Mouse (Mus musculus) hindbrain, embryonic 13.5 days (tissue): Measurements from ENCODE around the gene Lcn3. TPM values are rescaled to one million over a fixed set of nuclear protein-coding genes. Genes with fewer than 3 reads are reported as not detected.
"Not testable (repeated sequence)": the region's sequence is repeated elsewhere in the genome, so short reads cannot be mapped to it uniquely, and the experiment has no call there.

Experiments
- ATAC-seq: fragments of 200-750 bp; cut with Nextera tagmentation; 2 replicates; pipeline ENCODE4 v1.8.0; 2017; ENCODE audit warnings: moderate TSS enrichment; ENCODE audit not compliant: low FRiP score
- H3K27ac ChIP-seq: fragments of 300-500 bp; sonication (generic); 2 replicates; pipeline ENCODE4 v1.5.1; 2015; ENCODE audit warnings: inconsistent platforms, mild to moderate bottlenecking, moderate library complexity
- H3K27me3 ChIP-seq: fragments of 300-500 bp; sonication (generic); 2 replicates; pipeline ENCODE4 v1.6.1; 2015; ENCODE audit warnings: mild to moderate bottlenecking, inconsistent platforms
- H3K36me3 ChIP-seq: fragments of 300-500 bp; sonication (generic); 2 replicates; pipeline ENCODE4 v1.6.1; 2015; ENCODE audit warnings: mild to moderate bottlenecking, inconsistent platforms
- H3K4me1 ChIP-seq: fragments of 300-500 bp; sonication (generic); replicated peaks from 2 replicates; pipeline ENCODE4 v1.6.1; 2015; ENCODE audit warnings: inconsistent platforms
- H3K4me2 ChIP-seq: fragments of 300-500 bp; sonication (generic); 2 replicates; pipeline ENCODE4 v1.6.1; 2015; ENCODE audit warnings: inconsistent platforms, mild to moderate bottlenecking, moderate library complexity
- H3K4me3 ChIP-seq: fragments of 300-500 bp; sonication (generic); 2 replicates; pipeline ENCODE4 v1.5.1; 2015; ENCODE audit warnings: mild to moderate bottlenecking, inconsistent platforms
- H3K9ac ChIP-seq: fragments of 300-500 bp; sonication (generic); 2 replicates; pipeline ENCODE4 v1.6.1; 2015; ENCODE audit warnings: mild to moderate bottlenecking, inconsistent platforms
- H3K9me3 ChIP-seq: fragments of 300-500 bp; sonication (generic); 2 replicates; pipeline ENCODE4 v1.6.1; 2016; ENCODE audit warnings: inconsistent platforms
- WGBS: fragments of 180-500 bp; shearing (Covaris S2); methylation state at CpG from one replicate; pipeline ENCODE4 v1.1.7; 2015; 5-methylcytosine and 5-hydroxymethylcytosine counted together
- polyA plus RNA-seq: library from polyadenylated mRNA; unstranded; fragments of >200 nt; fragmentation: Nextera tagmentation; extraction: Ambion mirVana; gene quantifications from 2 replicates; pipeline ENCODE4 v1.2.1, GENCODE M21; 2015

Lcn3 gene
- polyA plus RNA-seq = not detected in 2 replicates

DNA sequence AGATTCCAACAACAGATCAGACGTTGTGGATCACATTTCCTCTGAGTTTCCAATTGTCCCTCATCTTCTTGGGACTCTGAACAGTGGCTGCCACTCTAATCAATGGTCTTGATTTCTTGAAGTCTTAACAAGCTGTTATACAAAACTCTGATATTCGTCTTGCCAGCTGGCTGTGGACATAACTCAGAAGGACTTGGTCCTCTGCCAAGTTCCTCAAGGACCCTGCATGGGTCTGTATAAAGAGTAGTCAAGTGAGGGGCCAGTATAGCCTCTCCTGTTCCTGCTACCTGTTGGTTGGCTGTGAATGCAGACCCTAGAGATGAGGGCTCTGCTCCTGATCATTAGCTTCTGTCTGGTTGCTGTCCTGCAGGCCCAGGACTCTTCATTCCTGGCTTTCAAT, at the start of gene Lcn3:
Gene Lcn3 (plus strand): TSS at position 301 of the 400 bp plus-strand sequence.
- WGBS = 64% methylated on average over 2 of the region's 2 CpGs

DNA sequence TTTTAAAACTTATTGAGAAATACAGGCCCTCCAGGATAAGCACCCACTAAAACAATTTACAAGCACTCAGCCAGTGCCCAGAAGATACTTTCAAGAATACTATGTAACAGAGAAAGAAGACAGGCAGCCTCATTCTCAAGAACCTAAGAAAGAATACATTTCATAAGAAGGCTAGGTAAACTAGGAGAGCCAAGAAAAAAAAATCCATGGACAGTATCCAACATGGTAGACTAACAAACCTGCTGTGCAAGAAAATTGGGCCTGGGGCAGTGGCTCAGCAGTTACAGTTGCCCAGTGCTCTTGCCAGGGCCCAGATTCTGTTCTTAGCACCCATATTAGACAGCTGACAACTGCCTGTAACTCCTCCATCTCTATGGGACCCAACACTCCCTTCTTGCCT, 48.1 kb upstream of the Lcn3 start:
- H3K27ac ChIP-seq = no peak overlapping the region
- no peaks in the 10 kb centered on the region for H3K9me3 ChIP-seq
- H3K36me3 ChIP-seq = no peaks in the 10 kb centered on the region
- H3K27me3 ChIP-seq = no peaks in the 10 kb centered on the region
- H3K4me2 ChIP-seq = no peak overlapping the region
- H3K4me1 ChIP-seq = no peaks in the 10 kb centered on the region
- H3K4me3 ChIP-seq = no peak overlapping the region
- ATAC-seq = no peak
- no peak overlapping the region for H3K9ac ChIP-seq

More for the DNA sequence above, at the start of gene Lcn3:
- Histone ChIP-seq H3K9ac (no peak within 1 kb of the TSS), H3K9me3 (no peaks in the 10 kb centered on the region), H3K4me2 (no peak within 1 kb of the TSS), H3K27ac (no peak within 1 kb of the TSS), H3K36me3 (no peaks in the 10 kb centered on the region), H3K4me1 (no peaks in the 10 kb centered on the region), H3K27me3 (no peaks in the 10 kb centered on the region), H3K4me3 (no peak within 1 kb of the TSS)
- no peak for ATAC-seq

DNA sequence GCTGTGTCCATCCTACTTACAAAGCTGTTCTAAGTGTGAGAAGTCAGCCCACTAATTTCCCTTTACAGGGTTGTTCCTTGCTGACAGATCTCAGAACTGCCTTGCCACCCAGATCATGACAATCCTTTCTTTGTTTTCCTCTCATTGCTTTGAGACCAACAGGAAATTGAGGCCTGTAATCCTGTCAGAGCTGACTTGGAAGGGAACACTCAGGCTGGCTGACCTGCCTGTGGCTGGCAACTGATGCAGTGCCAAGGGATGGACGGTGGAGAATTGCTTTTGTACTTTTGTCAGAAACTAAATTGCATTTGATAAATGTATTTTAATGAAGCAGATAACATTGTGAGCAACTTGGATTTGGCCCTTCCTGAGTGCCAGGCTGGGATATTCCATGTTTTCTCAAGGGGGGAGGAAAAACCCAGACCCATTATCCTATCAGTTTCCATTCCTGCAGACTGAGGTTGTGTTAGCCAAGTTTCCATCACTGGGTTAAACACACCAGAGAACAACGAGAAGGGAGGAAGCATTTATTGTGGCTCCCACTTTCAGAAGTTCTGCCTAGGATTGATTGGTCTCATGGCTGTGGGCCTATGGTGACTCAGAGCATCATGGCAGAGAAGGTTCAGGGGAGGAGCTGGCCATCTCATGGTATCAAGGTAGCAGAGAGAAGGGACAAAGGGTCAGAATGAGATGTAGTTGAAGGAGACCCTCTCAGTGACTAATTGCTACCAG, 32.0 kb upstream of the Lcn3 start:
- no peaks in the 10 kb centered on the region for H3K36me3 ChIP-seq
- H3K9me3 ChIP-seq = 0 out of 2 replicates have a peak, but pooled peaks cover 5% of the 10 kb centered on the region
- no peak overlapping the region for H3K4me3 ChIP-seq
- no peaks in the 10 kb centered on the region for H3K27me3 ChIP-seq
- WGBS = 67% methylated on average over 2 of the region's 2 CpGs
- H3K4me1 ChIP-seq = no peaks in the 10 kb centered on the region
- no peak overlapping the region for H3K27ac ChIP-seq
- no peak overlapping the region for H3K9ac ChIP-seq
- H3K4me2 ChIP-seq = no peak overlapping the region
- ATAC-seq = no peak

DNA sequence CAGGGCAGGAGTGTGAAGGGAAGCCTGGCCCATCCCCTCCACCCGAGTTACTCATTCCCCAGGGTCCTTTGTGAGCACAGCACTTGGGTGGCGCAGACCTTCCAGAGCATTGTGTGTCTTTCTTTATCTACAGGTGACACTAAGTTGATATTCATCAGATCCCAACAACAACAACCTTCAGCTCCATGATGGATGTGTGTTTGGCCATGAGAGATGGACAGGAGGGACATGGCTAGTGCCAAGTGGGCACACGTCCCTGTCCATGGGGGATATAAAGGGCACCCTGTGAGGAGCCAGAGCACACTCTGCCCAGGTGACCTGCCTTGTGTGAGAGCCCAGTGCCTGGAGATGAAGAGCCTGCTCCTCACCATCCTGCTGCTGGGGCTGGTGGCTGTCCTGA, 28.7 kb upstream of the Lcn3 start, which contains the start of gene Obp2b:
Gene Obp2b (plus strand): TSS at position 301 of the 400 bp plus-strand sequence.
- not testable (repeated sequence) for H3K27me3 ChIP-seq, ATAC-seq, H3K4me2 ChIP-seq, H3K9ac ChIP-seq, H3K9me3 ChIP-seq, H3K4me3 ChIP-seq, H3K4me1 ChIP-seq, H3K36me3 ChIP-seq, H3K27ac ChIP-seq
- WGBS = 72% methylated on average over 3 of the region's 3 CpGs

DNA sequence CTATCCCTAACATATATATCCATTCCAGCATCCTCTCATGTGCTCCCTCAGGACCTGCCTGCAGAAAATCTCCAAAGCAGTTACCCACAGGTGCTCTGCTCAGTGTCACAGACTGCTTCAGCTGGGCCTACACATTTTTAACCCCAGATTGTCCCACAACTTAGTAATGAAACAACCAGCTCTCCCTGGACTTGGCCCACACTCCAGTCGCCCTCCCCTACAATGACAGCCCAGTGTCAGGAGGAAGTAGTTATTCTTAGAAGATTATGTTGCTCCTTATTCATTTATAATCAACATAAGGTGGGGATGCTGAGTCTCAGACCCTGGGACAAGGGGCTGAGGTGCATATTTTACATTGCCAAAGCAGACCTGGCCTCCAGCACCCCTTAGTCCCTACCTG, 23.7 kb upstream of the Lcn3 start:
- ATAC-seq = no peak
- 80% methylated on average over 1 of the region's 1 CpGs for WGBS
- no peak overlapping the region for H3K4me2 ChIP-seq

DNA sequence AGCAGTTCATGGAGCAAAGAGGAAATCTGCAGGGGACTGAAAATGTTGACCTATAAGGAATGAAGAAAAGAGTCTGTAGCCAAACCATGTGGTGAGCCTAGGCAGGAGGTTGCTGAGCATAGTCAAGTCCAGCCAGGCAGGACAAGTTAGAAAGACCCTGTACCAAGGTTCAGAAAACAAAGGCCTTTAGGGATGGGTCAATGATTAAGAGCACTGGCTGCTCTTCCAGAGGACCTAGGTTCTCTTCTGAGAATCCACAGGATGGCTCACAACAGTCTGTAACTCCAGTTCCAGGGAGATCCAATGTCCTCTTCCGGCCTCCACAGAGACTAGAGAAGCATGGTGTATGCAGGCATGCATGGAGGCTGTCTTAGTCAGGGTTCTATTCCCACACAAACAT, 11.2 kb upstream of the Lcn3 start:
- Histone ChIP-seq H3K4me1 (no peaks in the 10 kb centered on the region), H3K4me2 (no peak overlapping the region), H3K9ac (no peak overlapping the region), H3K9me3 (0 out of 2 replicates have a peak, but pooled peaks cover 6% of the 10 kb centered on the region), H3K27ac (no peak overlapping the region), H3K27me3 (no peaks in the 10 kb centered on the region), H3K4me3 (no peak overlapping the region), H3K36me3 (no peaks in the 10 kb centered on the region)
- 97% methylated on average over 1 of the region's 1 CpGs for WGBS
- no peak for ATAC-seq

More for the DNA sequence above, 23.7 kb upstream of the Lcn3 start:
- Histone ChIP-seq H3K4me3 (no peak overlapping the region), H3K9ac (no peak overlapping the region), H3K9me3 (no peaks in the 10 kb centered on the region), H3K27me3 (no peaks in the 10 kb centered on the region), H3K4me1 (no peaks in the 10 kb centered on the region), H3K27ac (no peak overlapping the region), H3K36me3 (no peaks in the 10 kb centered on the region)

DNA sequence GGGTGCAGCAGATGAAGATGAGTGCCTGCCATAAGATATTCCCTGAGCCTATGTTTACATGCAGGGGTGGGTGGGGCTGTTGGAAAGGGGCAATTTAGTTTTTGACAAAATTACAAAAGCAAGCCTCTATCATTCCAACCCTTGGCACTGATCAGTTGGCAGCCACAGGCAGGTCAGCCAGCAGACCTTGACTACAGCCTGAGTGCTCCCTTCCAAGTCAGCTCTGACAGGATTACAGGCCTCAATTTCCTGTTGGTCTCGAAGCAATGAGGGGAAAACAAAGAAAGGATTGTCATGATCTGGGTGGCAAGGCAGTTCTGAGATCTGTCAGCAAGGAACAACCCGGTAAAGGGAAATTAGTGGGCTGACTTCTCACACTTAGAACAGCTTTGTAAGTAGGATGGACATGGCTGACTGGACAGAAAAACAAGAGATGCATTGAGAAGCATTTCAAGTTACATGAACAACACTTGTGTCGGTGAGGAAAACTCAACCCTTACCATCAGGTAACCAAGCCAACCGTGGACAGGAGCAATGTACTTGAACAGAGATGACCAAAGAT, 7.2 kb upstream of the Lcn3 start:
- no peak overlapping the region for H3K4me2 ChIP-seq
- H3K4me3 ChIP-seq = no peak overlapping the region
- no peaks in the 10 kb centered on the region for H3K27me3 ChIP-seq
- 0 out of 2 replicates have a peak, but pooled peaks cover 6% of the 10 kb centered on the region for H3K9me3 ChIP-seq
- H3K36me3 ChIP-seq = no peaks in the 10 kb centered on the region
- ATAC-seq = no peak
- no peaks in the 10 kb centered on the region for H3K4me1 ChIP-seq
- H3K27ac ChIP-seq = no peak overlapping the region
- H3K9ac ChIP-seq = no peak overlapping the region
- WGBS = 71% methylated on average over 4 of the region's 4 CpGs

DNA sequence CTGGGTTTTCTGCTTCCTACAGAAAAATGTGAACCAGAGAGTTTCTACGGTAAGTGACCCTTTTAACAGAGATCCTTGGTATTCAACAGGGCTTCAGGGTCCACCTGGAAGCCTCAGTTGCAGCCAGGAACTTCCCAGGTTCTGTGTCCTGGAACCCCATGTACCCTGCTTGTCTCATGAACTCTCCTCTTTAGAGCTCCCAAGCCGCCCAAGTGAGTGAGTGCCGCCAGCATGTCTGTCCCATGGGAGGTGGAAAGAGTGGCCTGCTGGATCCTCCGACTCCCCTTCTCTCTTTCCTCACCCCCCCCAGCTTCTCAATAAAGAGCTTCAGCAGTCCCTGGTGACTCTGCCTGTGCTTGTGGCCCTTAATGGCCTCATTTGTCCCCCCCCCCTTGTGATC, 2.4 kb downstream of the Lcn3 start:
- Histone ChIP-seq H3K9ac (no peak overlapping the region), H3K4me2 (no peak overlapping the region), H3K27ac (no peak overlapping the region), H3K27me3 (no peaks in the 10 kb centered on the region), H3K9me3 (no peaks in the 10 kb centered on the region), H3K4me1 (no peaks in the 10 kb centered on the region), H3K4me3 (no peak overlapping the region), H3K36me3 (no peaks in the 10 kb centered on the region)
- ATAC-seq = no peak
- 90% methylated on average over 4 of the region's 4 CpGs for WGBS

DNA sequence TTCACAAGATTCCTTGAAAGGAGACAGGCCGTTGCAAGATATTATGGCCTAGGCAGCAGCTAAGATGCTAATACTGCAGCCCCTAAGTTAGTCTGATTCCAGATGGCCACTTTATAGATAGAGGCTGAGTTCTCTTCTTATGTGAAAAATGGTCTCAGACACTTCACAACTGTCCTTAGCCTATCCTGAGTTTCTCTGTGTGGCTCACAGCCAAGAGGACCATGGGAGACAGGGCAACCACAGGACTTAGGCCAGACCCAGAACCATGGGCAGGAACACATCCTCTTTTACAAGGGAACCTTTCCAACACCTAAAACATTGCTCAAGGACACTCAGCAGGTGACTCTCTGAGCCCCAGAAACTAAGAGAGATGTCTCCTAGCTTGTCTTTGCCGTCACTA, 8.1 kb downstream of the Lcn3 start:
- 94% methylated on average over 2 of the region's 2 CpGs for WGBS
- ATAC-seq = no peak
- Histone ChIP-seq H3K4me1 (no peaks in the 10 kb centered on the region), H3K4me2 (no peak overlapping the region), H3K27ac (no peak overlapping the region), H3K36me3 (no peaks in the 10 kb centered on the region), H3K9me3 (no peaks in the 10 kb centered on the region), H3K9ac (no peak overlapping the region), H3K4me3 (no peak overlapping the region), H3K27me3 (no peaks in the 10 kb centered on the region)

DNA sequence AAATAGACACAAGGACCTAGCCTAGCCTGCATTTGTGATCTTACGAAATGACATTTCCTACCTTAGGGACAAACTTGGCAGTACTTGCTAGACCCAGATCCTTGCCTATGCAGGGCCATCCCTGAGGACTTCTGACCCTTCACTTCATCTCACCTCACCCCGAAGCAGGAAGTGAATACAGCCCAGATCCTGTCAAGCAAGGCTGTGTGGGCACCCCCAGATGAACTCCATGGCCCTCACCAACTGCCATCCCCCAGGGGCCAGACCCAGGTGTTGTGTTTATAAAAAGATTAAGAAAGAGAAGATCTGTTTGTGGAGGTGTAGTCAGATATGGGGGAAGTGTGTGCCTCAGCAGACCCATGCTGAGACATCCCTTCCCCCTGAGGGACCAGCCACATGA, 9.3 kb downstream of the Lcn3 start:
- Histone ChIP-seq H3K27me3 (no peaks in the 10 kb centered on the region), H3K9me3 (no peaks in the 10 kb centered on the region), H3K9ac (no peak overlapping the region), H3K4me3 (no peak overlapping the region), H3K4me1 (no peaks in the 10 kb centered on the region), H3K36me3 (no peaks in the 10 kb centered on the region), H3K4me2 (no peak overlapping the region), H3K27ac (no peak overlapping the region)
- 81% methylated on average over 2 of the region's 2 CpGs for WGBS
- no peak for ATAC-seq

DNA sequence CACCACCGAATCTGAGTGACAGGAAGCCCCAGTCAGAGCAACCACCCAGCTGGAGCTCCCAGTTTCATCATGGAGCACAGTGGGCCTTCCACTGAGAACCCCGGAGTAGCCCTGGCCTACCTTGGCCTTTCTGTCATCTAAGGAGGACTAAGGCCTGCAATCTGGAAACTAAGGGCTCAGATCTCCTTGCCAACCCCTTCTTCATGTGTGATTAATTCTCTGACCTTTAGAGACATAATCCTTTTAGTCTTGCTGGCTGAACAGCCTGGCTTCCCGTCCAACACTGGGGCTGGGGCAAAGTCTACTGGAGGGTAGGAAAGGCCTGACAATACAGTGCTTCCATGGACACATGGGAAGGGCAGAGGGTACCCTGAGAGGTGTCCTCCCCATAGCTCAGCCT, 10.6 kb downstream of the Lcn3 start:
- Histone ChIP-seq H3K4me1 (no peaks in the 10 kb centered on the region), H3K36me3 (no peaks in the 10 kb centered on the region), H3K9me3 (no peaks in the 10 kb centered on the region), H3K4me2 (no peak overlapping the region), H3K9ac (no peak overlapping the region), H3K4me3 (no peak overlapping the region), H3K27ac (no peak overlapping the region), H3K27me3 (no peaks in the 10 kb centered on the region)
- no peak for ATAC-seq
- 81% methylated on average over 3 of the region's 3 CpGs for WGBS

DNA sequence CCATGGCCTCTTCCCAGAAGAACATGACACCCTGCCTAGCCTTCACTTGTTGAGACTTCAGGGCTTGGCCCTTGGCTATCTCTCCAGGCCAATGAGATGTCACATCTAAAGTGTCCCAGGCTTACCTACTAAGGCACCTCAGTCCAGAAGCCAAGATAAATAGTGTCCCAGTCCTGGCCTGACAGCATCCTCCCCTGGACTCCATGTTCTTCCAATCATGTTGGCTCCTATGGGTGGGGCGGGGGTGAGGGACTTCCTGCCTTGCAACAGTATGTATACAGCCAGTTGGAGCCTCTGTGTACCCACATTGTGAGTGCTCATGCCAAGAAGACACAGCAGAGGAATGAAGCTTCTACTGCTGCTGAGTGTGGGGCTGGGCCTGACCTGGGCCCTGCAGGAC, 11.3 kb downstream of the Lcn3 start, which contains the start of gene Lcn11:
Gene Lcn11 (plus strand): TSS at position 301 of the 400 bp plus-strand sequence.
- ATAC-seq = no peak
- WGBS = 96% methylated on average over 1 of the region's 1 CpGs

DNA sequence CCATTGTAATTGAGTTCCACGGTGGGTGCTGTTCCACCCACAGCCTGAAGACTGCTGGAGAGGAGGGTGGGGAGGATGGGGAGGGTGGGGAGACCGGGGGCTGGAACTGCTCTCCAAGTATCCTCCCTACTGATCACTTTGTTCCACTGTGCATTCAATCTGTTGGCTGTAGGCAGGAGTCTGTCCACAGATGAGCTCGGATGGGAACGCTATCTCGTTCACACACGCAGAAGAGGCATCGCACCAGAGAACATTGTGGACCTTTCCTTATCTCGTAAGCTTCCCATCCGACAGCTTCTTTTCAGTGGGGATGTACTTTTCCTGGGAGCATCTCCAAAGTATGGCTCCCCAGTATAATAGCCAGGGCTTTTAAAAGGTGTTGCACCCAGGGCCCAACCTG, 13.7 kb downstream of the Lcn3 start:
- 89% methylated on average over 9 of the region's 9 CpGs for WGBS
- no peak overlapping the region for H3K9ac ChIP-seq
- no peaks in the 10 kb centered on the region for H3K36me3 ChIP-seq
- H3K27me3 ChIP-seq = no peaks in the 10 kb centered on the region
- H3K4me2 ChIP-seq = no peak overlapping the region
- H3K4me3 ChIP-seq = no peak overlapping the region
- H3K27ac ChIP-seq = no peak overlapping the region
- H3K4me1 ChIP-seq = no peaks in the 10 kb centered on the region
- ATAC-seq = no peak
- H3K9me3 ChIP-seq = no peaks in the 10 kb centered on the region

More for the DNA sequence above, 11.3 kb downstream of the Lcn3 start, which contains the start of gene Lcn11:
- H3K9me3 ChIP-seq = no peaks in the 10 kb centered on the region
- H3K9ac ChIP-seq = no peak within 1 kb of the TSS
- no peak within 1 kb of the TSS for H3K4me3 ChIP-seq
- H3K4me1 ChIP-seq = no peaks in the 10 kb centered on the region
- H3K27me3 ChIP-seq = no peaks in the 10 kb centered on the region
- no peak within 1 kb of the TSS for H3K4me2 ChIP-seq
- no peak within 1 kb of the TSS for H3K27ac ChIP-seq
- no peaks in the 10 kb centered on the region for H3K36me3 ChIP-seq
